Mouse (Mus musculus) heart, adult 11 months (tissue): Measurements from ENCODE around the gene Nadk.

Source experiments
- DNase-seq: peaks from one replicate; pipeline ENCODE4 v3.0.0; 2022

Gene Nadk

DNA sequence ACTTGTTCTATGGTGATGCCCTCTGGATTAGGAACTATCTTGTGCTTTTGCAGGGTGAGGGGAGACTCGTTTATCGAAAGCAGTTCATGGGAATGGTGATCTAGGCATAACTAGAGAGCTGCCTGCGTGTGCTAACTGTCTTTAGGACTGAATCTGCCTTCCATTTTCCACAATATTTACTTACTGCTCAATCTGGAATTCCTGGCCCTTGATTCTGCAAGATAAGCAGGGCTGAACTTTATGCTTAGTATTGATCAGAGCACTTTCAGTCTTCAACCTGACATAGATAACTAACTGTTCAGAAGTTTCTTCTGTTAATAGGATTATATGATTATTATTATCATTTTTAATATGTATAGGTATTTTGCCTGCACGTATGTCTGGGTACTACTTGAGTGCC is 43.0 kb downstream of the Nadk start:
- peak; percentile 4 for DNase-seq

GRCm38 (mm10) chr4:155606825-155607224 is 44.6 kb downstream of the Nadk start:
- peak; percentile 21 for DNase-seq

- peak; percentile 51 for DNase-seq
Observed at GRCm38 (mm10) chr4:155611860-155612259, 49.7 kb downstream of the Nadk start.

DNA sequence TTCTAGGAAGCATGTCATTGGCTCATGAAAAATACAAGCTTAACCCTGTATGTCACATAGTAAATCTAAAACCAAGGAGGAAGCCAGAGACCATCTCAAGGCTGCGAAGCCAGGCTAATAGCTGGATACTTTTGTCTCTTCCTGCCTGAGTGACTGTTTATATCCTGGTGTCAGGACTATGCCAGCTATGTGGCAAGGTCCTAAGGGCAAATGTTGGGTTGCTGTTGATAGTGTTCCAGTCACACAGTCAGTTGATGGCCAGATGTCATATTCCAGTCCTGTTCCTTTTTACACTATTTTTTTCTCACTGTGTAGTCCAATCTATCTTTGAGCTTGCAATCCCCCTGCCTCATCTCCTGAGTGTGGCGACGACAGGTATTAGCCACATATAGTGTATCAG is 51.1 kb downstream of the Nadk start:
- DNase-seq: peak; percentile 52

DNA sequence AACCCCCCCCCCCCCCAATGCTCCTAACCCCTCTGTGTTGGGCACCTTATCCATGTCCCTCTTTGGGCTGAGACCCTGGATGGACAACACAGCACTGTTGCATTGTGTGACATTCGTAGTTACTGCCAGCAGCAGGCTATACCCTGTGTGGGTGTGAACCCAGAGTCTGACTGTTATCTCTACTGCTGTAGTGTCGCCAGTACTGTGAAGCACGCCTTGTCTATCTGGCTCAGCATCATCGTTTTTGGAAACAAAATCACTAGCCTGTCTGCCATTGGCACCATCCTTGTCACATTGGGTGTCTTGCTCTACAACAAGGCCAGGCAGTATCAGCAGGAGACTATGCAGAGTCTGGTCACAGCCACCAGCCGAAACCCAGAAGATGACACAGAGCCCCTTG is 56.1 kb downstream of the Nadk start:
- DNase-seq: no peak

- DNase-seq: peak; percentile 99
Observed at GRCm38 (mm10) chr4:155624338-155625291, 62.4 kb downstream of the Nadk start, which contains the start of gene Cdk11b. Gene Cdk11b (plus strand): TSS chr4:155624854.

- no peak for DNase-seq
Observed at GRCm38 (mm10) chr4:155630267-155630666, 68.1 kb downstream of the Nadk start.

DNA sequence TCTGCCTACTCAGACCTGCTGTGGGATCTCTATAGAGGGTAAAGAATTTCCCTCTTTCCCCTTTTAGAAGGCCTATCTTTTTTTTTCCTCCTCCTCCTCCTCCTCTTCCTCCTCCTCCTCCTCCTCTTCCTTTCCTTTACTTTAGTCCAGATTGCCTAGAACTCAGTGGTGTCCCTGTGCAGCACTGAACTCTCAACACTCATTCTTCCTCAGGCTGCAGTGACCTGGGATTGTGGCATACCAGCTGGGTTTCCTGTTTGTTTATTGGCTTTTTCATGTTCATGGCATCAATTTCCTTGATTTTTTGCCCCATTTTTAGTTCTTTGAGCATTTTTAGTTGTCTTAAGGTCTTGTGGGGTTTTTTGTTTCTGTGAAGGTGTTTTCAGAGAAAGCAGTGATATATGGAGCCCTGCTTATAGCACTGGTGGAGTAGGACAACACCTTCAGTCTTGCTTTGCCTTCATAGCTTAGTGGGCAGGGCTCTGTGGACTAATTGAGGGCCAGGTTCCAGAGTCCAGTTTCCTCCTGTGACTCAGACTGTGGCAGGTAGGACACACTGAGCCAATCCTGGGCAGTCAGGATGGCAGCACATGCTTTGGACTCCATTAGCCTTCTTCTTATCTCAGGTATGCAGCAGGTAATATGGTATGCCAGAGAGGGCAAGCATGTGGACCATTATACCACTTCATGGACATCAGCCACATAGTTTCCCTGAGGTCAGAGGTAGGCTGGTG is 73.8 kb downstream of the Nadk start:
- no peak for DNase-seq
